Mouse (Mus musculus) spleen, adult 2 months (tissue): Measurements from ENCODE around the gene Gpd1l.

Experiments used
- CTCF ChIP-seq: fragments of 200-500 bp; IDR thresholded peaks from 2 replicates; pipeline ENCODE4 v1.5.1; 2011; ENCODE audit warnings: mild to moderate bottlenecking, inconsistent platforms; ENCODE audit not compliant: insufficient read depth, insufficient read length, insufficient replicate concordance; ENCODE audit errors: extremely low read depth
- POLR2A ChIP-seq: fragments of 200-500 bp; IDR thresholded peaks from 2 replicates; pipeline ENCODE4 v1.6.1; 2011; ENCODE audit warnings: low read depth, low read length, inconsistent platforms

DNA sequence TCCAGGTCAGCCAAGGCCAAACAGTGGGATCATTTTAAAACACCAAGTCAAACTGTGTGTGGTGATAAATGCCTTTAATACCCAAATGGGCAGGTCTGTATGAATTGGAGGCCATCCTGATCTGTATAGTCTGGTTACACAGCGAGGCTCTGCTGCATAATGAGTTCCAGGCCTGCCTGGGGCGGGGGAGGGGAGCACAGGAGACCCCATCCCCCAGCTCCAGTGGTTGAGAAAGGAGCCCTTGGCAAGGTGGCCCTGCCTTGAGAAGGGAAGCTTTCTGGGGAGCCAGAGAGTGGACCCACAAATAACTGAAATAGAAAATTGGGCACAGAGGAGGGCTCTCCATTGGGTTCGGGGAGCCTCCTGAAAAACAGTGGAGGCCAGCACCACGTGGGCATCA lies 1.5 kb upstream of the Gpd1l start:
- TF ChIP-seq CTCF (no peak), POLR2A (no peak)
